Mouse (Mus musculus) megakaryocyte progenitor cell, adult 5-6 weeks (primary cell): ENCODE measurements around the gene Psmb11. TPM values are rescaled to one million over a fixed set of nuclear protein-coding genes. Genes with fewer than 3 reads are reported as not detected.

Experiments used
- ATAC-seq: replicated peaks from 2 replicates; pipeline ENCODE4 v1.8.0; 2016; ENCODE audit warnings: mild to moderate bottlenecking, moderate TSS enrichment, inconsistent platforms; ENCODE audit not compliant: poor library complexity
- total RNA-seq, 2 experiments: library from RNA; stranded (forward) in 1 of 2; stranded (reverse) in 1 of 2; fragments of 157-497, 149-512 nt in 1 of 2; fragments of 200-1000 nt in 1 of 2; gene quantifications; 2 replicates each; pipeline versions ENCODE4 v1.2.3 to v1.2.4; 2015 to 2017

Gene Psmb11
- total RNA-seq, 2 experiments from 2014 or later: 0.04 TPM; not detected in 1

GRCm38 (mm10) chr14:54638210-54638609, 17.0 kb downstream of the Psmb11 start:
- ATAC-seq: no peak

GRCm38 (mm10) chr14:54640121-54640520, 18.9 kb downstream of the Psmb11 start:
- ATAC-seq: no peak

- ATAC-seq: no peak
These were observed 19.7 kb downstream of the Psmb11 start, which contains the start of gene Gm17606 for GRCm38 (mm10) chr14:54640946-54641304. Gene Gm17606 (plus strand): TSS chr14:54640952.

GRCm38 (mm10) chr14:54641305-54641969, 20.2 kb downstream of the Psmb11 start, which contains the start of gene Cdh24:
Gene Cdh24 (minus strand): TSS chr14:54641364.
- ATAC-seq: peak; percentile 79

GRCm38 (mm10) chr14:54642224-54642944, 21.2 kb downstream of the Psmb11 start:
- ATAC-seq: no peak

GRCm38 (mm10) chr14:54643011-54643410, 21.8 kb downstream of the Psmb11 start:
- no peak for ATAC-seq

GRCm38 (mm10) chr14:54644294-54644693, 23.1 kb downstream of the Psmb11 start:
- no peak for ATAC-seq

- no peak for ATAC-seq
These were observed 25.2 kb downstream of the Psmb11 start for GRCm38 (mm10) chr14:54646455-54646854.

- ATAC-seq: no peak
These were observed 25.8 kb downstream of the Psmb11 start for GRCm38 (mm10) chr14:54646898-54647636.

GRCm38 (mm10) chr14:54647900-54648299, 26.7 kb downstream of the Psmb11 start:
- 0 out of 2 replicates have a peak, but pooled peaks have one; percentile 7 for ATAC-seq

GRCm38 (mm10) chr14:54650621-54651454, 29.6 kb downstream of the Psmb11 start:
- ATAC-seq: peak; percentile 78

- ATAC-seq: no peak
These were observed 30.3 kb downstream of the Psmb11 start for GRCm38 (mm10) chr14:54651556-54651955.

- no peak for ATAC-seq
These were observed 31.6 kb downstream of the Psmb11 start for GRCm38 (mm10) chr14:54652787-54653186.

GRCm38 (mm10) chr14:54653496-54653895, 32.3 kb downstream of the Psmb11 start:
- peak; percentile 97 for ATAC-seq

- no peak for ATAC-seq
These were observed 38.8 kb downstream of the Psmb11 start for GRCm38 (mm10) chr14:54660009-54660408.

GRCm38 (mm10) chr14:54664477-54665222, 43.4 kb downstream of the Psmb11 start:
- no peak for ATAC-seq

GRCm38 (mm10) chr14:54669381-54669780, 48.1 kb downstream of the Psmb11 start:
- ATAC-seq: peak; percentile 70

- no peak for ATAC-seq
These were observed 53.1 kb downstream of the Psmb11 start for GRCm38 (mm10) chr14:54674317-54674716.

GRCm38 (mm10) chr14:54676290-54676689, 55.1 kb downstream of the Psmb11 start:
- no peak for ATAC-seq
